Mouse (Mus musculus) bone marrow macrophage, adult 2 months (primary cell): ENCODE measurements around the gene Myo1b.

Experiments used
- CTCF ChIP-seq: IDR thresholded peaks from 2 replicates; pipeline ENCODE4 v1.5.1; 2012; ENCODE audit warnings: low read depth, mild to moderate bottlenecking, low read length, moderate library complexity
- POLR2A ChIP-seq: IDR thresholded peaks from 2 replicates; pipeline ENCODE4 v1.6.1; 2012; ENCODE audit warnings: mild to moderate bottlenecking, low read depth, low read length, borderline replicate concordance

GRCm38 (mm10) chr1:51935006-51935405 is 19.1 kb upstream of the Myo1b start:
- no peak for TF ChIP-seq POLR2A
- no peak for TF ChIP-seq CTCF
